Mouse (Mus musculus) heart, postnatal 25 days (tissue): ENCODE data around the gene Olfr665. TPM values are rescaled to one million over a fixed set of nuclear protein-coding genes. Genes with fewer than 3 reads are reported as not detected.
"Not testable (repeated sequence)": the region's sequence is repeated elsewhere in the genome, so short reads cannot be mapped to it uniquely, and the experiment has no call there.

Source experiments
- DNase-seq: peaks from one replicate; pipeline ENCODE4 v3.0.0; 2022; ENCODE audit warnings: low spot score
- intact Hi-C: fragments of 180-260 bp; cut with DNase I; formaldehyde crosslinking; loops from one replicate; pipeline ENCODE4 v1.15.1; 2025
- total RNA-seq, 2 experiments: library from RNA; stranded (reverse); gene quantifications; 2 replicates each; pipeline ENCODE4 v1.2.3; 2021

Olfr665 gene
- not detected for total RNA-seq

- intact Hi-C loops, result no loop called here
- DNase-seq, result no peak
Measured at GRCm38 (mm10) chr7:104877731-104878130, at the start of gene Olfr665. Gene Olfr665 (plus strand): TSS chr7:104878031.

- intact Hi-C loops, result no loop called here
Measured at GRCm38 (mm10) chr7:104842503-104842902, 35.3 kb upstream of the Olfr665 start, which contains the start of gene Usp17lb. Gene Usp17lb (minus strand): TSS chr7:104842603.

GRCm38 (mm10) chr7:104843731-104844287, 34.0 kb upstream of the Olfr665 start:
- intact Hi-C loops, result no loop called here
- DNase-seq, result no peak

More at GRCm38 (mm10) chr7:104842503-104842902, 35.3 kb upstream of the Olfr665 start, which contains the start of gene Usp17lb:
- no peak for DNase-seq

- DNase-seq, intact Hi-C loops: not testable (repeated sequence)
Measured at GRCm38 (mm10) chr7:104851546-104851945, 26.3 kb upstream of the Olfr665 start.

- intact Hi-C loops, result no loop called here
- no peak for DNase-seq
Measured at GRCm38 (mm10) chr7:104855248-104855750, 22.5 kb upstream of the Olfr665 start.

- DNase-seq, intact Hi-C loops: not testable (repeated sequence)
Measured at GRCm38 (mm10) chr7:104856709-104857108, 21.1 kb upstream of the Olfr665 start, which contains the start of gene Usp17la. Gene Usp17la (plus strand): TSS chr7:104857009.

- no peak for DNase-seq
- intact Hi-C loops, result no loop called here
Measured at GRCm38 (mm10) chr7:104857683-104858082, 20.1 kb upstream of the Olfr665 start.

- no peak for DNase-seq
- intact Hi-C loops, result no loop called here
Measured at GRCm38 (mm10) chr7:104861381-104861780, 16.4 kb upstream of the Olfr665 start.

- DNase-seq, result no peak
- intact Hi-C loops, result no loop called here
Measured at GRCm38 (mm10) chr7:104895852-104896251, 18.0 kb downstream of the Olfr665 start, which contains the start of gene Olfr666. Gene Olfr666 (minus strand): TSS chr7:104895952.

- intact Hi-C loops, result no loop called here
- DNase-seq, result no peak
Measured at GRCm38 (mm10) chr7:104921382-104921781, 43.6 kb downstream of the Olfr665 start, which contains the start of gene Olfr667. Gene Olfr667 (minus strand): TSS chr7:104921482.

GRCm38 (mm10) chr7:104927957-104928356, 50.1 kb downstream of the Olfr665 start, which contains the start of gene Olfr668:
Gene Olfr668 (minus strand): TSS chr7:104928057.
- intact Hi-C loops, result no loop called here
- DNase-seq, result no peak

Other genes with a start within 250 kb of the Olfr665 start
- gene Olfr658, start 230.7 kb upstream of the Olfr665 start, total RNA-seq, result not detected
- not detected for gene Olfr659, start 211.3 kb upstream of the Olfr665 start, total RNA-seq
- gene Olfr661, start 191.5 kb upstream of the Olfr665 start, total RNA-seq, result not detected
- gene Usp17le, start 100.6 kb upstream of the Olfr665 start, total RNA-seq, result not detected
- not detected for gene Usp17lb, start 35.4 kb upstream of the Olfr665 start, total RNA-seq
- gene Usp17la, start 21.0 kb upstream of the Olfr665 start, total RNA-seq, result not detected
- gene Olfr666, start 17.9 kb downstream of the Olfr665 start, total RNA-seq, result not detected
- not detected for gene Olfr667, start 43.5 kb downstream of the Olfr665 start, total RNA-seq
- gene Olfr668, start 50.0 kb downstream of the Olfr665 start, total RNA-seq, result not detected
- not detected for gene Olfr669, start 56.2 kb downstream of the Olfr665 start, total RNA-seq
- gene Olfr670, start 84.6 kb downstream of the Olfr665 start, total RNA-seq, result not detected
- gene Olfr671, start 101.1 kb downstream of the Olfr665 start, total RNA-seq, result not detected
- not detected for gene Olfr672, start 124.0 kb downstream of the Olfr665 start, total RNA-seq
- not detected for gene Olfr675, start 150.4 kb downstream of the Olfr665 start, total RNA-seq
- gene Olfr676, start 154.7 kb downstream of the Olfr665 start, total RNA-seq, result not detected
- gene Olfr677, start 173.3 kb downstream of the Olfr665 start, total RNA-seq, result not detected
- gene Olfr678, start 186.4 kb downstream of the Olfr665 start, total RNA-seq, result not detected
- not detected for gene Olfr679, start 203.2 kb downstream of the Olfr665 start, total RNA-seq
- not detected for gene Olfr680-ps1, start 214.8 kb downstream of the Olfr665 start, total RNA-seq
- gene Olfr681, start 238.8 kb downstream of the Olfr665 start, total RNA-seq, result not detected